Mouse (Mus musculus) 3134 (cell line): ENCODE measurements around the gene Nmnat3.

Experiments
- DNase-seq: peaks from one replicate; pipeline ENCODE4 v3.0.0-alpha.2; 2011; ENCODE audit warnings: low spot score; ENCODE audit not compliant: insufficient read length; ENCODE audit errors: extremely low read depth

Nmnat3 gene

GRCm38 (mm10) chr9:98417919-98418318 is 130.7 kb downstream of the Nmnat3 start:
- no peak for DNase-seq

GRCm38 (mm10) chr9:98418346-98418745 is 131.1 kb downstream of the Nmnat3 start:
- no peak for DNase-seq

GRCm38 (mm10) chr9:98420666-98421065 is 133.4 kb downstream of the Nmnat3 start:
- no peak for DNase-seq

GRCm38 (mm10) chr9:98421903-98422302 is 134.7 kb downstream of the Nmnat3 start:
- DNase-seq: no peak

GRCm38 (mm10) chr9:98422656-98423055 is 135.4 kb downstream of the Nmnat3 start, which contains the start of gene Rbp1:
TSS of gene Rbp1 (plus strand) at chr9:98422961.
- no peak for DNase-seq

- no peak for DNase-seq
These were observed 136.5 kb downstream of the Nmnat3 start for GRCm38 (mm10) chr9:98423691-98424090.

GRCm38 (mm10) chr9:98424291-98424690 is 137.1 kb downstream of the Nmnat3 start:
- no peak for DNase-seq

GRCm38 (mm10) chr9:98424725-98425210 is 137.5 kb downstream of the Nmnat3 start:
- no peak for DNase-seq

GRCm38 (mm10) chr9:98425351-98425880 is 138.2 kb downstream of the Nmnat3 start:
- DNase-seq: no peak

- no peak for DNase-seq
These were observed 140.8 kb downstream of the Nmnat3 start for GRCm38 (mm10) chr9:98427906-98428517.

- no peak for DNase-seq
These were observed 141.5 kb downstream of the Nmnat3 start for GRCm38 (mm10) chr9:98428783-98429182.

GRCm38 (mm10) chr9:98429806-98430205 is 142.6 kb downstream of the Nmnat3 start:
- DNase-seq: no peak

- no peak for DNase-seq
These were observed 143.3 kb downstream of the Nmnat3 start for GRCm38 (mm10) chr9:98430528-98430927.

- no peak for DNase-seq
These were observed 145.8 kb downstream of the Nmnat3 start for GRCm38 (mm10) chr9:98433021-98433420.

GRCm38 (mm10) chr9:98433956-98434588 is 146.8 kb downstream of the Nmnat3 start:
- DNase-seq: no peak

GRCm38 (mm10) chr9:98437819-98438218 is 150.6 kb downstream of the Nmnat3 start:
- DNase-seq: no peak

- DNase-seq: no peak
These were observed 151.9 kb downstream of the Nmnat3 start for GRCm38 (mm10) chr9:98439091-98439490.

- DNase-seq: no peak
These were observed 155.4 kb downstream of the Nmnat3 start for GRCm38 (mm10) chr9:98442638-98443037.

- no peak for DNase-seq
These were observed 158.3 kb downstream of the Nmnat3 start for GRCm38 (mm10) chr9:98445359-98446149.

- no peak for DNase-seq
These were observed 163.7 kb downstream of the Nmnat3 start for GRCm38 (mm10) chr9:98450976-98451375.

- no peak for DNase-seq
These were observed 179.5 kb downstream of the Nmnat3 start for GRCm38 (mm10) chr9:98466709-98467108.
